ENCODE assay signal across 14 mouse cellular contexts in genomic region chr3:104303577-104303976, GRCm38 (mm10).
DNase-seq lines count a peak whose midpoint lies in the region; ATAC-seq lines count a peak whose summit lies in the region.
"Had no signal": no experiment of that assay in that cellular context is flagged by ENCODE, and none has a peak within 500 bp of the region (broad histone marks: within the 10 kb centered on the region; RNA-seq: fewer than 3 reads in every experiment).

No protein-coding gene starts in this region.

- H3K36me3 ChIP-seq in forebrain, embryonic 16.5 days (ENCODE audit: control insufficient read depth, insufficient read depth) = no peaks in the 10 kb centered on the region
- H3K36me3 ChIP-seq: embryonic facial prominence, embryonic 12.5 days; forebrain, embryonic 15.5 days; midbrain, embryonic 12.5 days; neural tube, embryonic 12.5 days; stomach, embryonic 15.5 days had no signal

- no peaks in the 10 kb centered on the region for H3K27me3 ChIP-seq in forebrain, embryonic 16.5 days (replicated peaks; ENCODE audit: control insufficient read depth, insufficient read depth, low read length)
- H3K27me3 ChIP-seq: embryonic facial prominence, embryonic 12.5 days; forebrain, embryonic 15.5 days; neural tube, embryonic 12.5 days; stomach, embryonic 15.5 days had no signal

- H3K4me1 ChIP-seq in forebrain, embryonic 16.5 days (replicated peaks; ENCODE audit: control insufficient read depth, insufficient read depth, low read length) = peaks cover 17% of the 10 kb centered on the region
- H3K4me1 ChIP-seq: embryonic facial prominence, embryonic 12.5 days; neural tube, embryonic 12.5 days; stomach, embryonic 15.5 days had no signal

- no peak overlapping the region for H3K9ac ChIP-seq in forebrain, embryonic 16.5 days (replicated peaks; ENCODE audit: low read depth, low read length)
- H3K9ac ChIP-seq: embryonic facial prominence, embryonic 12.5 days; forebrain, embryonic 15.5 days; midbrain, embryonic 12.5 days; neural tube, embryonic 12.5 days; stomach, embryonic 15.5 days had no signal

- no peak overlapping the region for H3K4me2 ChIP-seq in forebrain, embryonic 16.5 days (ENCODE audit: low read length)
- H3K4me2 ChIP-seq: embryonic facial prominence, embryonic 12.5 days; forebrain, embryonic 15.5 days; midbrain, embryonic 12.5 days; neural tube, embryonic 12.5 days; stomach, embryonic 15.5 days had no signal

- ATAC-seq in forebrain, embryonic 16.5 days = no peak
- ATAC-seq: activated CD4-positive, CD25-positive, alpha-beta regulatory T cell, adult 4 months; forebrain, embryonic 15.5 days had no signal

- H3K27ac ChIP-seq in forebrain, embryonic 16.5 days (ENCODE audit: low read length) = no peak overlapping the region
- H3K27ac ChIP-seq: embryonic facial prominence, embryonic 12.5 days; forebrain, embryonic 15.5 days; kidney, postnatal 0 days; midbrain, embryonic 12.5 days; neural tube, embryonic 12.5 days; stomach, embryonic 15.5 days had no signal

- intact Hi-C loops in heart, postnatal 25 days (cut with DNase I) = loop anchor here (10.0 kb wide), 1 partner anchor 199 kb away; no protein-coding TSS in a partner anchor
- intact Hi-C loops in heart, postnatal 14 days (cut with DNase I) = no loop called here

- no peak overlapping the region for H3K4me3 ChIP-seq in forebrain, embryonic 16.5 days (replicated peaks; ENCODE audit: low read length)
- H3K4me3 ChIP-seq: embryonic facial prominence, embryonic 12.5 days; forebrain, embryonic 15.5 days; midbrain, embryonic 12.5 days; neural tube, embryonic 12.5 days; stomach, embryonic 15.5 days had no signal

- H3K9me3 ChIP-seq in forebrain, embryonic 16.5 days (ENCODE audit: control insufficient read depth, low read length) = no peaks in the 10 kb centered on the region
- H3K9me3 ChIP-seq: embryonic facial prominence, embryonic 12.5 days; forebrain, embryonic 15.5 days; midbrain, embryonic 12.5 days; neural tube, embryonic 12.5 days; stomach, embryonic 15.5 days had no signal

- peak; percentile 65 to 76 for DNase-seq in heart, adult 18-20 months
- no peak for DNase-seq in heart, postnatal 25 days (ENCODE audit: low spot score)
- peak; percentile 17 for DNase-seq in testis, postnatal 14 days (ENCODE audit: low spot score)
- no peak for DNase-seq in testis, postnatal 10 days (ENCODE audit: low spot score)
- peak; percentile 39 to 56 for DNase-seq in heart, postnatal 14 days
- DNase-seq in thymus, postnatal 14 days = no peak

- 53% methylated on average over 7 of the region's 7 CpGs for whole genome bisulfite sequencing in forebrain, embryonic 16.5 days

Comparison
In these comparisons a context has a peak if more than half of its experiments do, and no peak if none do; other contexts are left out.
1. DNase-seq: peak in heart, adult 18-20 months (2 of 2), testis, postnatal 14 days (single experiment) and heart, postnatal 14 days (2 of 2); none in heart, postnatal 25 days (single experiment), testis, postnatal 10 days (single experiment) and thymus, postnatal 14 days (single experiment).